Comparison of ENCODE assay signal across 9 mouse cellular contexts in genomic region chr14:93474991-93475390, GRCm38 (mm10).
DNase-seq lines count a peak whose midpoint lies in the region; ATAC-seq lines count a peak whose summit lies in the region.
"Had no signal": no experiment of that assay in that cellular context is flagged by ENCODE, and none has a peak within 500 bp of the region (broad histone marks: within the 10 kb centered on the region; RNA-seq: fewer than 3 reads in every experiment).

No protein-coding gene starts in this region.

- H3K4me3 ChIP-seq in forebrain, embryonic 16.5 days (replicated peaks; ENCODE audit: low read length): no peak overlapping the region
- no peak overlapping the region for H3K4me3 ChIP-seq in midbrain, embryonic 15.5 days
- H3K4me3 ChIP-seq: limb, embryonic 15.5 days had no signal

- no peak overlapping the region for H3K9ac ChIP-seq in forebrain, embryonic 16.5 days (replicated peaks; ENCODE audit: low read depth, low read length)
- no peak overlapping the region for H3K9ac ChIP-seq in midbrain, embryonic 15.5 days
- H3K9ac ChIP-seq: limb, embryonic 15.5 days had no signal

- ATAC-seq in forebrain, embryonic 16.5 days: no peak
- ATAC-seq in midbrain, embryonic 15.5 days (replicated peaks): no peak

- WGBS in forebrain, embryonic 16.5 days: 55% methylated on average over 2 of the region's 2 CpGs
- 53% methylated on average over 2 of the region's 2 CpGs for WGBS in midbrain, embryonic 15.5 days

- H3K4me1 ChIP-seq in forebrain, embryonic 16.5 days (replicated peaks; ENCODE audit: control insufficient read depth, insufficient read depth, low read length): no peaks in the 10 kb centered on the region
- H3K4me1 ChIP-seq in midbrain, embryonic 15.5 days: no peaks in the 10 kb centered on the region
- H3K4me1 ChIP-seq: limb, embryonic 15.5 days had no signal

- intact Hi-C loops in left cerebral cortex, postnatal 4 days (cut with DNase I): no loop called here

- H3K27ac ChIP-seq in forebrain, embryonic 16.5 days (ENCODE audit: low read length): no peak overlapping the region
- no peak overlapping the region for H3K27ac ChIP-seq in midbrain, embryonic 15.5 days
- H3K27ac ChIP-seq: limb, embryonic 15.5 days had no signal

- peak; percentile 78 for DNase-seq in left cerebral cortex, postnatal 4 days
- no peak for DNase-seq in left cerebral cortex, adult 8-10 months (ENCODE audit: low spot score in 2 of 2)
- peak; percentile 42 to 70 for DNase-seq in adrenal gland, postnatal 36 days
- peak; percentile 80 to 81 for DNase-seq in cerebellum, postnatal 36 days
- peak; percentile 22 for DNase-seq in lung, postnatal 10 days
- DNase-seq in left cerebral cortex, adult 18-20 months (ENCODE audit: low spot score in 2 of 2): no peak

- no peak overlapping the region for H3K4me2 ChIP-seq in forebrain, embryonic 16.5 days (ENCODE audit: low read length)
- no peak overlapping the region for H3K4me2 ChIP-seq in midbrain, embryonic 15.5 days
- H3K4me2 ChIP-seq: limb, embryonic 15.5 days had no signal

- no peaks in the 10 kb centered on the region for H3K9me3 ChIP-seq in forebrain, embryonic 16.5 days (ENCODE audit: control insufficient read depth, low read length)
- H3K9me3 ChIP-seq in midbrain, embryonic 15.5 days: no peaks in the 10 kb centered on the region
- H3K9me3 ChIP-seq: limb, embryonic 15.5 days had no signal

- H3K36me3 ChIP-seq in forebrain, embryonic 16.5 days (ENCODE audit: control insufficient read depth, insufficient read depth): no peaks in the 10 kb centered on the region
- H3K36me3 ChIP-seq in midbrain, embryonic 15.5 days (replicated peaks): no peaks in the 10 kb centered on the region
- H3K36me3 ChIP-seq: limb, embryonic 15.5 days had no signal

- no peaks in the 10 kb centered on the region for H3K27me3 ChIP-seq in forebrain, embryonic 16.5 days (replicated peaks; ENCODE audit: control insufficient read depth, insufficient read depth, low read length)
- H3K27me3 ChIP-seq in midbrain, embryonic 15.5 days (replicated peaks): no peaks in the 10 kb centered on the region
- H3K27me3 ChIP-seq: limb, embryonic 15.5 days had no signal

Comparison
In these comparisons a context has a peak if more than half of its experiments do, and no peak if none do; other contexts are left out.
1. DNase-seq: peak in left cerebral cortex, postnatal 4 days (single experiment), adrenal gland, postnatal 36 days (2 of 2), cerebellum, postnatal 36 days (2 of 2) and lung, postnatal 10 days (single experiment); none in left cerebral cortex, adult 8-10 months (0 of 2) and left cerebral cortex, adult 18-20 months (0 of 2).